Mouse (Mus musculus): Measurements from ENCODE around the gene Misp.

Misp gene

GRCm38 (mm10) chr10:79820277-79820676, 512 bp upstream of the Misp start:
- DNase-seq (ENCODE audit: extremely low read depth, low read depth), result no peak

GRCm38 (mm10) chr10:79821731-79822130, 942 bp downstream of the Misp start:
- DNase-seq (ENCODE audit: extremely low read depth, low read depth), result no peak

- no peak for DNase-seq (ENCODE audit: extremely low read depth, low read depth)
Observed at GRCm38 (mm10) chr10:79822372-79822771, 1.6 kb downstream of the Misp start.

- no peak for DNase-seq (ENCODE audit: extremely low read depth, low read depth)
Observed at GRCm38 (mm10) chr10:79823011-79823410, 2.2 kb downstream of the Misp start.

- no peak for DNase-seq (ENCODE audit: extremely low read depth, low read depth)
Observed at GRCm38 (mm10) chr10:79824413-79824812, 3.6 kb downstream of the Misp start.

GRCm38 (mm10) chr10:79831583-79831982, 10.8 kb downstream of the Misp start:
- no peak for DNase-seq (ENCODE audit: extremely low read depth, low read depth)

GRCm38 (mm10) chr10:79832026-79832785, 11.4 kb downstream of the Misp start:
- DNase-seq (ENCODE audit: extremely low read depth, low read depth), result no peak

- DNase-seq (ENCODE audit: extremely low read depth, low read depth), result no peak
Observed at GRCm38 (mm10) chr10:79832786-79833181, 12.0 kb downstream of the Misp start.

- peak; percentile 44 for DNase-seq (ENCODE audit: extremely low read depth, low read depth)
Observed at GRCm38 (mm10) chr10:79834769-79835398, 14.1 kb downstream of the Misp start.

GRCm38 (mm10) chr10:79836918-79837317, 16.1 kb downstream of the Misp start:
- DNase-seq (ENCODE audit: extremely low read depth, low read depth), result no peak

- DNase-seq (ENCODE audit: extremely low read depth, low read depth), result no peak
Observed at GRCm38 (mm10) chr10:79838151-79838550, 17.4 kb downstream of the Misp start.

GRCm38 (mm10) chr10:79840091-79840490, 19.3 kb downstream of the Misp start:
- no peak for DNase-seq (ENCODE audit: extremely low read depth, low read depth)

- no peak for DNase-seq (ENCODE audit: extremely low read depth, low read depth)
Observed at GRCm38 (mm10) chr10:79840644-79841551, 20.1 kb downstream of the Misp start.

GRCm38 (mm10) chr10:79842322-79842721, 21.5 kb downstream of the Misp start:
- no peak for DNase-seq (ENCODE audit: extremely low read depth, low read depth)

- no peak for DNase-seq (ENCODE audit: extremely low read depth, low read depth)
Observed at GRCm38 (mm10) chr10:79843476-79843875, 22.7 kb downstream of the Misp start.

- no peak for DNase-seq (ENCODE audit: extremely low read depth, low read depth)
Observed at GRCm38 (mm10) chr10:79846553-79846952, 25.8 kb downstream of the Misp start.

- DNase-seq (ENCODE audit: extremely low read depth, low read depth), result no peak
Observed at GRCm38 (mm10) chr10:79849941-79850628, 29.3 kb downstream of the Misp start.

- no peak for DNase-seq (ENCODE audit: extremely low read depth, low read depth)
Observed at GRCm38 (mm10) chr10:79851653-79852052, 30.9 kb downstream of the Misp start.

GRCm38 (mm10) chr10:79852107-79852789, 31.5 kb downstream of the Misp start:
- DNase-seq (ENCODE audit: extremely low read depth, low read depth), result no peak

GRCm38 (mm10) chr10:79852827-79853226, 32.0 kb downstream of the Misp start:
- DNase-seq (ENCODE audit: extremely low read depth, low read depth), result no peak

- DNase-seq (ENCODE audit: extremely low read depth, low read depth), result no peak
Observed at GRCm38 (mm10) chr10:79853392-79853791, 32.6 kb downstream of the Misp start.
